Mouse (Mus musculus): ENCODE measurements around the gene Dusp12. TPM values are rescaled to one million over a fixed set of nuclear protein-coding genes. Genes with fewer than 3 reads are reported as not detected.
A peak's percentile ranks its signal among the peaks of the same experiment; 100 is the strongest.

Dusp12 gene
- polyA plus RNA-seq (2014; fragmentation: Nextera tagmentation; extraction: Ambion mirVana) = 38.9 and 40.5 TPM in 2 replicates

GRCm38 (mm10) chr1:170884978-170885561 is at the start of gene Dusp12, which contains the start of gene Gm26620:
TSS of gene Dusp12 (minus strand) at chr1:170885540.
TSS of gene Gm26620 (plus strand) at chr1:170885065.
- H3K4me3 ChIP-seq (ENCODE audit: low read depth, low read length) = peak within 1 kb of the TSS; percentile 59
- peak within 1 kb of the TSS; percentile 21; the same call in 1 of the 2 replicates for H3K27ac ChIP-seq (ENCODE audit: low read length)
- peaks cover 9% of the 10 kb centered on the region; the same call in 1 of the 2 replicates for H3K36me3 ChIP-seq (ENCODE audit: control insufficient read depth, insufficient read depth, low read length)
- H3K9ac ChIP-seq (replicated peaks; ENCODE audit: low read depth, low read length) = peak within 1 kb of the TSS; percentile 58
- H3K27me3 ChIP-seq (ENCODE audit: control insufficient read depth, insufficient read depth, low read length) = no peaks in the 10 kb centered on the region
- no peaks in the 10 kb centered on the region for H3K9me3 ChIP-seq (ENCODE audit: control insufficient read depth, low read depth, low read length)
- peak within 1 kb of the TSS; percentile 84 for H3K4me2 ChIP-seq (replicated peaks; ENCODE audit: low read depth, low read length)
- under 1% methylated on average over 46 of the region's 46 CpGs for WGBS
- peak; percentile 93 for ATAC-seq (ENCODE audit: insufficient number of reproducible peaks, insufficient read depth, low FRiP score, low read depth)
- H3K4me1 ChIP-seq (ENCODE audit: control insufficient read depth, insufficient read depth, low read length) = peaks cover 4% of the 10 kb centered on the region; the same call in 1 of the 2 replicates

DNA sequence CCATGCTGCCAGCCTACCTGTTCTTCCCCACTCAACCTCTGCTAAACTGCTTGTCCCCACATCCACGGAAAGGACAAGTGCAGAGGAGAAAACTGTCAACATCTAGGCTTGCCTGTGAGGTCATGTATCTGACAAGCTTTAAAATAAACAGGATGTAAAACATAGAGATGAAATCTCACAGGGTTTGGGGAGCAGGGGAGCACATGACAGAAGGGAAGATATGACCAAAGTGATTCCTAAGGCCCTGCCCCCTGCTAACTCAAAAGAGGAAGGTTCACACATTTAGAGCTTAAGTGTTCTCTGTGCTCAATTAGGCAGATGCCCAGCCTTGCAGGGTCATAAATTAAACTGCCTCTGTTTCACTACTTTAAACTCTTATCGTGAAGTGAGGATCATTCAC is 49.0 kb upstream of the Dusp12 start:
- H3K9ac ChIP-seq (replicated peaks; ENCODE audit: low read depth, low read length) = no peak overlapping the region
- H3K4me2 ChIP-seq (replicated peaks; ENCODE audit: low read depth, low read length) = no peak overlapping the region
- no peaks in the 10 kb centered on the region for H3K4me1 ChIP-seq (ENCODE audit: control insufficient read depth, insufficient read depth, low read length)
- H3K36me3 ChIP-seq (ENCODE audit: control insufficient read depth, insufficient read depth, low read length) = no peaks in the 10 kb centered on the region
- no peak overlapping the region for H3K4me3 ChIP-seq (ENCODE audit: low read depth, low read length)
- no peaks in the 10 kb centered on the region for H3K9me3 ChIP-seq (ENCODE audit: control insufficient read depth, low read depth, low read length)
- H3K27ac ChIP-seq (ENCODE audit: low read length) = no peak overlapping the region
- WGBS = 40% methylated on average over 2 of the region's 2 CpGs
- ATAC-seq (ENCODE audit: insufficient number of reproducible peaks, insufficient read depth, low FRiP score, low read depth) = no peak
- no peaks in the 10 kb centered on the region for H3K27me3 ChIP-seq (ENCODE audit: control insufficient read depth, insufficient read depth, low read length)

- H3K27ac ChIP-seq (ENCODE audit: low read length) = no peak overlapping the region
- H3K9ac ChIP-seq (replicated peaks; ENCODE audit: low read depth, low read length) = no peak overlapping the region
- no peak for ATAC-seq (ENCODE audit: insufficient number of reproducible peaks, insufficient read depth, low FRiP score, low read depth)
Measured at GRCm38 (mm10) chr1:170933940-170934339, 48.6 kb upstream of the Dusp12 start.

GRCm38 (mm10) chr1:170933386-170933920 is 48.1 kb upstream of the Dusp12 start:
- Histone ChIP-seq H3K4me3 (ENCODE audit: low read depth, low read length) (no peak overlapping the region), H3K27me3 (ENCODE audit: control insufficient read depth, insufficient read depth, low read length) (no peaks in the 10 kb centered on the region), H3K4me2 (replicated peaks; ENCODE audit: low read depth, low read length) (no peak overlapping the region), H3K9ac (replicated peaks; ENCODE audit: low read depth, low read length) (no peak overlapping the region), H3K36me3 (ENCODE audit: control insufficient read depth, insufficient read depth, low read length) (no peaks in the 10 kb centered on the region), H3K9me3 (ENCODE audit: control insufficient read depth, low read depth, low read length) (no peaks in the 10 kb centered on the region), H3K4me1 (ENCODE audit: control insufficient read depth, insufficient read depth, low read length) (no peaks in the 10 kb centered on the region), H3K27ac (ENCODE audit: low read length) (no peak overlapping the region)
- no peak for ATAC-seq (ENCODE audit: insufficient number of reproducible peaks, insufficient read depth, low FRiP score, low read depth)
- 70% methylated on average over 6 of the region's 6 CpGs for WGBS

More at GRCm38 (mm10) chr1:170933940-170934339, 48.6 kb upstream of the Dusp12 start:
- Histone ChIP-seq H3K4me3 (ENCODE audit: low read depth, low read length) (no peak overlapping the region), H3K4me2 (replicated peaks; ENCODE audit: low read depth, low read length) (no peak overlapping the region), H3K36me3 (ENCODE audit: control insufficient read depth, insufficient read depth, low read length) (no peaks in the 10 kb centered on the region), H3K4me1 (ENCODE audit: control insufficient read depth, insufficient read depth, low read length) (no peaks in the 10 kb centered on the region), H3K9me3 (ENCODE audit: control insufficient read depth, low read depth, low read length) (no peaks in the 10 kb centered on the region), H3K27me3 (ENCODE audit: control insufficient read depth, insufficient read depth, low read length) (no peaks in the 10 kb centered on the region)
- 88% methylated on average over 1 of the region's 1 CpGs for WGBS

DNA sequence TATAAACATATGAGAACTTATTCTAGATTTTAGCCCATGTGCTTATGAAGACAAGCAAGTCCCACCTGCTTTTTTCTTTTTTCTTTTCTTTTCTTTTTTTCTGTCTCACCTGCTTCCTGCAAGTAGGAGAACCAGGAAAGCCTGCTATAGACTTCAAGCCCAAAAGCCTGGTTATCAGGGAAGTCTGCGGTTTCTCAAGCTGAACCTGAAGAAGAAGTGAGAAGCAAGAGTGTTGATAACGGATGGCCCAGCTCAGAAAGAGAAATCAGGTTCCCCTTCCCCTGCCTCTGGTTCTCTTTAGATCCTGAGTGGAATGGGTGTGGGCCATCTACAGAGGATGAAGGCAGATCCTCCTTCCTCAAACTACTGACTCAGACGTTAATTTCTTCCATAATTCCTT is 46.7 kb upstream of the Dusp12 start:
- Histone ChIP-seq H3K9ac (replicated peaks; ENCODE audit: low read depth, low read length) (no peak overlapping the region), H3K27me3 (ENCODE audit: control insufficient read depth, insufficient read depth, low read length) (no peaks in the 10 kb centered on the region), H3K9me3 (ENCODE audit: control insufficient read depth, low read depth, low read length) (no peaks in the 10 kb centered on the region), H3K36me3 (ENCODE audit: control insufficient read depth, insufficient read depth, low read length) (no peaks in the 10 kb centered on the region), H3K4me2 (replicated peaks; ENCODE audit: low read depth, low read length) (no peak overlapping the region), H3K4me1 (ENCODE audit: control insufficient read depth, insufficient read depth, low read length) (no peaks in the 10 kb centered on the region), H3K4me3 (ENCODE audit: low read depth, low read length) (no peak overlapping the region), H3K27ac (ENCODE audit: low read length) (no peak overlapping the region)
- WGBS = 76% methylated on average over 3 of the region's 3 CpGs
- no peak for ATAC-seq (ENCODE audit: insufficient number of reproducible peaks, insufficient read depth, low FRiP score, low read depth)

GRCm38 (mm10) chr1:170929245-170929644 is 43.9 kb upstream of the Dusp12 start:
- Histone ChIP-seq H3K27me3 (ENCODE audit: control insufficient read depth, insufficient read depth, low read length) (no peaks in the 10 kb centered on the region), H3K4me2 (replicated peaks; ENCODE audit: low read depth, low read length) (no peak overlapping the region), H3K36me3 (ENCODE audit: control insufficient read depth, insufficient read depth, low read length) (no peaks in the 10 kb centered on the region), H3K9me3 (ENCODE audit: control insufficient read depth, low read depth, low read length) (no peaks in the 10 kb centered on the region), H3K9ac (replicated peaks; ENCODE audit: low read depth, low read length) (no peak overlapping the region), H3K4me3 (ENCODE audit: low read depth, low read length) (no peak overlapping the region), H3K27ac (ENCODE audit: low read length) (no peak overlapping the region), H3K4me1 (ENCODE audit: control insufficient read depth, insufficient read depth, low read length) (no peaks in the 10 kb centered on the region)
- WGBS = 76% methylated on average over 4 of the region's 4 CpGs
- no peak for ATAC-seq (ENCODE audit: insufficient number of reproducible peaks, insufficient read depth, low FRiP score, low read depth)

GRCm38 (mm10) chr1:170928467-170928866 is 43.1 kb upstream of the Dusp12 start:
- Histone ChIP-seq H3K4me3 (ENCODE audit: low read depth, low read length) (no peak overlapping the region), H3K27me3 (ENCODE audit: control insufficient read depth, insufficient read depth, low read length) (no peaks in the 10 kb centered on the region), H3K4me2 (replicated peaks; ENCODE audit: low read depth, low read length) (no peak overlapping the region), H3K4me1 (ENCODE audit: control insufficient read depth, insufficient read depth, low read length) (no peaks in the 10 kb centered on the region), H3K9ac (replicated peaks; ENCODE audit: low read depth, low read length) (no peak overlapping the region), H3K27ac (ENCODE audit: low read length) (no peak overlapping the region), H3K9me3 (ENCODE audit: control insufficient read depth, low read depth, low read length) (no peaks in the 10 kb centered on the region), H3K36me3 (ENCODE audit: control insufficient read depth, insufficient read depth, low read length) (no peaks in the 10 kb centered on the region)
- WGBS = 70% methylated on average over 2 of the region's 2 CpGs
- no peak for ATAC-seq (ENCODE audit: insufficient number of reproducible peaks, insufficient read depth, low FRiP score, low read depth)

- Histone ChIP-seq H3K36me3 (ENCODE audit: control insufficient read depth, insufficient read depth, low read length) (no peaks in the 10 kb centered on the region), H3K27ac (ENCODE audit: low read length) (no peak within 1 kb of the TSS), H3K27me3 (ENCODE audit: control insufficient read depth, insufficient read depth, low read length) (no peaks in the 10 kb centered on the region), H3K9me3 (ENCODE audit: control insufficient read depth, low read depth, low read length) (no peaks in the 10 kb centered on the region), H3K9ac (replicated peaks; ENCODE audit: low read depth, low read length) (no peak within 1 kb of the TSS), H3K4me1 (ENCODE audit: control insufficient read depth, insufficient read depth, low read length) (no peaks in the 10 kb centered on the region), H3K4me3 (ENCODE audit: low read depth, low read length) (no peak within 1 kb of the TSS), H3K4me2 (replicated peaks; ENCODE audit: low read depth, low read length) (no peak within 1 kb of the TSS)
- 85% methylated on average over 3 of the region's 3 CpGs for WGBS
- no peak for ATAC-seq (ENCODE audit: insufficient number of reproducible peaks, insufficient read depth, low FRiP score, low read depth)
Measured at GRCm38 (mm10) chr1:170927378-170927777, 42.0 kb upstream of the Dusp12 start, which contains the start of gene Fcrla. TSS of gene Fcrla (minus strand) at chr1:170927583.
